Mouse (Mus musculus) thymus, postnatal 0 days (tissue): Measurements from ENCODE around the gene Grik3. TPM values are rescaled to one million over a fixed set of nuclear protein-coding genes. Genes with fewer than 3 reads are reported as not detected.
"Not testable (repeated sequence)": the region's sequence is repeated elsewhere in the genome, so short reads cannot be mapped to it uniquely, and the experiment has no call there.

Experiments
- DNase-seq: peaks from one replicate; pipeline ENCODE4 v3.0.0-alpha.2; 2015; ENCODE audit warnings: low spot score
- polyA plus RNA-seq: library from polyadenylated mRNA; unstranded; fragments of >200 nt; fragmentation: Nextera tagmentation; extraction: Ambion mirVana; gene quantifications from 2 replicates; pipeline ENCODE4 v1.2.1, GENCODE M21; 2015

The Grik3 gene
- polyA plus RNA-seq, 1 experiment from 2014 or later = 0.03 TPM

GRCm38 (mm10) chr4:125590241-125590919 is 99.9 kb downstream of the Grik3 start:
- DNase-seq = peak; percentile 5

DNA sequence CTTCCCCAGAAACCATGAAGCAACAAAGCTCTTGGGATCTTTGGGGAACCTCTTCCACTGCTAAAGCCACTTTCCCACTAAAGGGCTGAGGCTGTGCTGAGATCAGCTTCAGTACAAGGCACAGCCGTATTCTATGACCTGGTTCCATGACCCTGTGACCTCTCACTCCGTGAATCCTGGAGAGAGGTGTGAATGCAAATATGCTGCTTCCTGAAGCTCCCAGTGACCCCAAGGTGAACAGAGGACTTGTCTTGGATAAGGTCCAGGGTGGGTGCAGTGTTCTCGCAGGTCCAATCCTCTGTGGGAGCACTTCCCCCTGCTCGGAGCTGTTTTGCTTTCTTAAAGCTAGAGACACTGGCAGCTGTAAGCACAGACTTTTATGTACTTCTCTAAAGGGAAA is 102.2 kb downstream of the Grik3 start:
- no peak for DNase-seq

- no peak for DNase-seq
Observed at GRCm38 (mm10) chr4:125595011-125595410, 104.5 kb downstream of the Grik3 start.

- DNase-seq = no peak
Observed at GRCm38 (mm10) chr4:125598677-125599076, 108.2 kb downstream of the Grik3 start.

DNA sequence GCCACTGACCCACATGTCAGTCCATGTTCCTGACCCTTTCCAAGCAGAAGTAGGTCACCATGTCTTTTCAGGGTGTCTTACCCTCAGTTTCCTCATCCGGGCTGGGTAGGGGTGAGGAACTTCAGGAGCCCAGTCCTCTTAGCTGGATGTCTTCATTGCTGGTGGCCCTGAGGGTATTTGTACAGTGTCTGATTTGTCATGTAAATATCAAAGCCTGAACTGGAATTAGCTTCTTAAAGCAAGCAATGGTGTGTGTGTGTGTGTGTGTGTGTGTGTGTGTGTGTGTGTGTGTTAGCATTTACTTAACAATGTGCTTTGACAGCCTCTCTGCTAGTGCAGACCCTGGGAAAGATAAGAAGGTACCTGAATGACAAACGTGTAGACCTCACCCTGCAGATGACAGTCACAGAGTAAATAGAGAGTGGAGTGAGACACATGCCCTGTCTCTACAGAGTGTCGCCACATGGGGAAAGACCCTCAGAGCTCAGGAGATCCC is 109.1 kb downstream of the Grik3 start:
- DNase-seq = no peak

DNA sequence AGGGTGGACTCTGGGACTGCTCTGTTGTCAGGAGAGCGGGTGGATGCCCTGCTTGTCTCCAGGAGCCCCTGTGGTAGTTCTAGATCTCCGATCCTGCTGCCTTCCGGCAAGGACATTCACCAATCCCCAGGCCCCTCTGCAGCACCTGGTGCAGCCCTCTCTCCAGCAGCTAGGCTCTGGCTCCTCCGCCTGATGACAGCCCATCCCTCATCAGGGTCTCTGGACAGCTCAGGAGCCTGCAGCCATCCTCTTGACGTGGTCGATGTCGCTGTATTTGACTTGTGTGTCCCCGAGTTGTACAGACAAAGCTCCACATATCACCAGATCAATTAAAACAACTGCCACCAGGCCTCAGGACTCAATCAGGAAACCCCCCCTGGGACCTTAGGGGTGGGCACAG is 110.1 kb downstream of the Grik3 start:
- DNase-seq = no peak

- no peak for DNase-seq
Observed at GRCm38 (mm10) chr4:125601301-125601700, 110.8 kb downstream of the Grik3 start.

DNA sequence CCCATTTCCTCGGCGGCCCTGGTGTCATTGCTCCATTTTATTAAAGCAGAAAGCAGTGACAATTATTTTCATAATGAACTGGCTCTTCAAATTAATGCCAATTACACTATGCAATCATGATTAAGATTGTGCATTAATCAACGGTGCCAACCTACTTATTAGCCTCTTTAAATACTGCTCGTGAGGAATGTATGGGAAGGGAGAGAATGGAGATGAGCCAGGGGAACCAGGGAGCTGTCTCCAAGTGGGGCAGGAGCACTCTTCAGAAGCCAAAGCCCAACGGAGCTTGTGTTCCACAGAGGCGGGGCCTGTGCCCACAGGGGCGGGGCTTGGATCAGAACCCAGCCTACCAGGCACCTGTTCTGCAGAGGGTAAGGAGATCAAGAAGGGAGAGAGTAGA is 114.0 kb downstream of the Grik3 start:
- DNase-seq = no peak

GRCm38 (mm10) chr4:125606147-125606546 is 115.6 kb downstream of the Grik3 start:
- no peak for DNase-seq

DNA sequence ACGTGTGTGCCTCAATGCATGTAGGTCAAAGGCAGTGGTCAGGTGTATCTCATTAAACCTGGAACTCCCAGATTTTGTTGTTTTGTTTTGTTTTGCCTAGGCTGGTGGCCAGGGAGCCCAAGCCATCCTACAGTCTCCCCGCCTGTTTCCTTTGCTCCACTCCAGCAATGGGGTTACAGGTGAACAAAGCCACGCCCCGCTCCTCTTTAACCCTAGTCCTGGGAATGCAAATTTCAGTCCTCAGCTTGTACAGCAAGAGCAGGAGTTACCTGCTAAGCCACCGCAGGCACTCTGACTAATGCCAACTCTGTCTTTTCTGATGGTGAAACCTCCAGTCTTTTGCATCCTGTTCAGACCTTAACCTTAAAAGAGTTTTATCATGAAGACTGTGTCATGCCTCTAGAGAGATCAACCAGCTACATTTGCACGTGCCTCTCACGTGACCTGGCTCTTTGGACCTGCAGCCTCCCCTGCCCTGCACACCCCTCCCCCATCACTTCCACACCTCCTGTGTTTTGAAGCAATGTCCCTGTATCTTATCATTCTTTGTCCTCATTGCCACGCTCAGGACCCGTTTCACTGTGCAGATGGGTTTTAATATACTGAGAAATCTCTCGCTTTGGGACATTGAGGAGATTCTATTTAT is 117.0 kb downstream of the Grik3 start:
- no peak for DNase-seq

- not testable (repeated sequence) for DNase-seq
Observed at GRCm38 (mm10) chr4:125608896-125609295, 118.4 kb downstream of the Grik3 start.

DNA sequence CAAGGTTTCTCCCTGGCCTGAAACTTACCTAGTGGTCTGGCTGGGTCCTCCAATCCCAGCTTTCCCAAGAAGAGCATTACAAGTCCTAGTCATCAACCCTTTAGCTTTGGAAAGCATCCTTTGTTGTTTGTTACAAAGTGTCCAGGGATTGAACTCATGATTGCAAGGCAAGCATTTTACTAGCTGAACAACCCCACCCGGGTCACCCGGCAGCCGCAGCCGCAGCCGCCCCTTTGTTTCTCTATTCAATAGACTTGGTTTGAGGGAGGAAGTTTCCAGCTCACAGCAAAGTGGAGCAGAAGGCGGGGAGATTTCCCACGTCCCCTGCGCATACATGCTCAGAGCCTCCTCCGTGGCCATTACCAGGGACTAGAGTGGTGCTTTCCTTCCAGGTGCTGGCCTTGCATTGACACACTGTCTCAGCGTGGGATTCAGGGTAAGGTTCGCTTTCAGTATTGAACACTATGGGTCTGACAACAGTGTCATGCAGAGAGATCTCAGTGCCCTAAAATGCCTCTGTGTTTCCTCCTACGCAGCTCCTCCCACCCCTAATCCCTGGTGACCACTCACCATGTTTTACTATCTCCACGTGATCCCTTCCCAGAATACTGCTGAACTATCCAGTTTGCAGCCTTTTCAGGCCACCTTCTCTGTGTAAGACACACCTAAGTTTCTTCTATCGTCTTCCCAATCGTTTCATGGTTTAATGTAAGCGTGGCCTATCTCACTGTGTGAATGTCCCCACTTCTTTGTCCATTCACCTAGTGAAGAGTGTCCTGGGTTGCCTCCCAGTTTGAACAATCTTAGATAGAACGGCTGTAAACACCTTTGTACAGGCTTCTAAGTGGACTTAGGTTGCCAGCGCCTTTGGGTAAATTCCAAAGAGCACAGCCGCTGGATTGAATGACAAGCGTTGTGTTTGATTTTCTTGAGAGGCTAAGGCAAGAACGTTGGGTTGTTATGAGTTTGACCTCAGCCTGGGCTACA is 119.1 kb downstream of the Grik3 start:
- DNase-seq = no peak

- no peak for DNase-seq
Observed at GRCm38 (mm10) chr4:125617851-125618250, 127.4 kb downstream of the Grik3 start.

- no peak for DNase-seq
Observed at GRCm38 (mm10) chr4:125618524-125619320, 128.2 kb downstream of the Grik3 start.

DNA sequence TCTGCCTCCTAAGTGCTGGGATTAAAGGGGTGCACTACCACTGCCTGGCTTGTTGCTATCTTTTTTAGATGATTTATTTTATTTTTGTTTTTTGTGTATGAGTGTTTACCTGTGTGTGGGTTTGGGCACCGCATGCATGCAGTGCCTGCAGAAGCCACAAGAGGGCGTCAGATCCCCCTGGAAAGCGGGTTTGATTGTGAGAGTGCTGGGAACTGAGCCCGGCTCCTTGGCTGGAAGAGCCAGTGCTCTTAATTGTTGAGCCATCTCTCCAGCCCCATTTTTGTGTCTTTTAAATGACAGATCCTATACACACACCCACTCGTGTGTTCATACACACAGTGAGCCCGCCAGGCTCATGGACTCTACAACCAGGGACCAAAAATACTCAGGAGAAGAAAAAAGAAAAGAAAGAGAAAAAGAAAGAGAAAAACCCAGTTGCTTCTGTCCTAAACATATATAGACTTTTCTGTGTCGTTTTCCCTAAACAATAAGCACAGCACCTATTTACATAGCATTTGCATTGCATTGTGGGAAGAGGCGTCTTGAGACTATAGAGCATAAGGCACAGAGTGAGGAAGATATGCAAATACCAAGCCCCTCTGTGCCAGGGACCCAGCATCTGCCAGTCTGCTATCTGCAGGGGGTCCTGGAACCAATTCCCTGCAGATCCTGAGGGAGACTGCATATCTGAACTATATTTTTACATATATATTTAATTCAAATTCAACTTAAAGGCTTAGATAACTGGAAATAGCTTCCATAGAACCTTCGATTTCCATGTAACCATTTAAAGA is 134.6 kb downstream of the Grik3 start:
- DNase-seq = no peak

DNA sequence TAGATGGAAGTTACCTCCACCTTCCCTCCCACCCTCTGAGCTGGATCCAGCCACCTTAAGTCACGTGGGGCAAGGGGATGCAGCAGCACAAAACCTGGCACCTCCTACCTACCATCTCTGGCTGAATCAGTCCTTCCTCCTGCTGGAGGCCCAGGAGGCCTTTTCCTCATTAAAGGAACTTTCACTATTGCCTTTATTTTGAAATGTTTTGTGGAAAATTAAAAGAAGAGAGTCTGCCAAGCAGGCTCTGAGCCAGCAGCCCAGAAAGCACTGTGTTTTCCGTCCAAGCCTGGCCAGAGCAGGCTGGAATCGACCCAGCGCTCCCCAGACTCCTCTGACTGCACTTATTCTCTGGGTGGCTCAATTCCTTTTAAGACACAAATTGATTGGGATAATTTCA is 139.0 kb downstream of the Grik3 start:
- no peak for DNase-seq

DNA sequence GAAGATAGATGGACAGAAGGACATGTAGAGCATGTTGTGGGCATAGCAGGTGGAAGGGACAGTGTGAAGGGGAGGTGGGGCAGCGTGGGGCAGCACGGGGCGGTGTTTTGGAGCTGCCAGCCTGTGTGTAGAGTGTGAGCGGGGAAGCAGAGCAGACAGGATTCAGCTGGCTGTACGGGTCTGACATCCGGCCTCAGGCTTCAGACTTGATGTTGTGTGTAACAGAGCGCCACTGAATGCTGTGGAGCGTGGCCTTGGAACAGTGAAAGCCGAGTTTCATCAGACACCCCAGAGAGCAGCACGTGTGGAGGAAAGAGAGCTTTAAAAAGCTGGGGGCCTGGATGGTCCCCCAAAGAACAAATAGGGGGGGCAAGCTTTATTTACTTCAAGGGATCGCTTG is 144.5 kb downstream of the Grik3 start:
- no peak for DNase-seq

- no peak for DNase-seq
Observed at GRCm38 (mm10) chr4:125636616-125637304, 146.3 kb downstream of the Grik3 start.

- DNase-seq = no peak
Observed at GRCm38 (mm10) chr4:125637364-125637763, 146.9 kb downstream of the Grik3 start.

GRCm38 (mm10) chr4:125640520-125640919 is 150.0 kb downstream of the Grik3 start:
- no peak for DNase-seq
